Mouse (Mus musculus) frontal cortex, postnatal 36 days (tissue): ENCODE data around the gene Hoxa5.

Source experiments
- DNase-seq, 2 experiments: peaks; one replicate each; pipeline ENCODE4 v3.0.0; 2022; ENCODE audit warnings: low spot score in 2 of 2

Hoxa5 gene

DNA sequence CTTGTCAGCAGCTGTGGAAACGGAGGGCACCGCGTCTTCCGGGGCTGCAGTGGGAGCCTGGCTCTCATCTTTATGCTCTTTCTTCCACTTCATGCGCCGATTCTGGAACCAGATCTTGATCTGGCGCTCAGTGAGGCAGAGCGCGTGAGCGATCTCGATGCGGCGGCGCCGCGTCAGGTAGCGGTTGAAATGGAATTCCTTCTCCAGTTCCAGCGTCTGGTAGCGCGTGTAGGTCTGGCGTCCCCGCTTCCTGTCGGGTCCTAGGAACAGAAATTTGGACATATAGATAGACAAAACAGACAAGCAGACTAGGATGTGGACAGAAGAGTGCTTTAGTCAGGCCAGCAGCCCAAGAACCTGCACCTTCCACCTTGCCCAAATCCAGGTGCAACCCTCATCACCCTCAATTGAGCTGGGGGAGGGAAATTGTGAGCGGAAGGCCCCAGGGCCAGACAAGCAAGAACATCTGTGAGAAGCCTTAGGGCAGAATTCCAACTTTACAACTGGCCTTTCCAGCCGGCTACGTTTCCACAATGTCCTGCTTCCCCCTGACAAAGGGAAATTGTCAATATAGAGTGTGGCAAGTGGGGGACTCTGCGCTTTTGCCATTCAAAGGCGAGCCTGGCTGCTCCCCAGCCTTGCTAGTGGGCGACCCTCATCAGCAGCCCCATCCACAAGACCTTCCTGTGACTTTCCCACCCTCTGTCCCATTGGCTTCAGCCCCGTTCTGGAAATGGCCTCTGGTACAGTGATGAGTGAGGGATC lies 11.6 kb upstream of the Hoxa5 start:
- DNase-seq, result no peak

DNA sequence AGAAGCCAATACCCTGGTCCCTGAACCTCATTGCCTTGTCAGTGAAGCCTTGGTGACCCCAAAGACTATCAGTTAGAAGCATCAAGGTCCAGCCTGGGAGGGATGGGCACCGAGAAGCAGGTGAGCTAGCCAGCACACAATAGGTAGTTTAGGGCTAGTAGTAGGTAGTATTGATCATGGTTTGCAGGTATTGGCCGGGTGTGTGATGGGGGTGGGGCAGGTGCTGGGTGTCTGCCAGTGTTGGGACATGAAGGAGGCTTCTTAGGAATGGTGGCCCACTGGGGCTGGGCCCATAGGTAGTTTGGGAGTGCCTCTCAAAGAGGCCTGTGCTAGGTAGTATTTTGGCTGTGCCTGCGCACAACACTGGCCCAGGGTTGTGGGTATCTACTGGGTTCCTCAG lies 10.7 kb upstream of the Hoxa5 start:
- DNase-seq, result no peak

DNA sequence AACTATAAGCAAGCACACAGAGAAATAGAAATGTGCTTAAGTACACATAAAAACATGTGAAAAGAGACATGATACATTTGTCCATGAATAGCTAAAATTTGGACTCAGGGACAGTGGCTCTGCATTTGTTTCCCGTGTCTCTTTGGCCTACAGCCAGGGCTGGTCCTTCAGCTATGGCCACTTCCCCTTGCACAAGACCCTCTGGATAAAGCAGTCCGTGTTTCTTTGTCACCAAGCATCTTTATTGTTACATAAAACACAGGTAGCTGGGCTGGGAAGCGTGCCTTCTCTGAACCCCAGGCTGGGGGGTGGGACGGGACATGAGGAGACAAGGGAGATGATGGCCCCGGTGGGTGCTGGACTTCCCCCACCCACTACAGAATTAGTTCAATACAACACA lies 9.9 kb upstream of the Hoxa5 start:
- no peak for DNase-seq

DNA sequence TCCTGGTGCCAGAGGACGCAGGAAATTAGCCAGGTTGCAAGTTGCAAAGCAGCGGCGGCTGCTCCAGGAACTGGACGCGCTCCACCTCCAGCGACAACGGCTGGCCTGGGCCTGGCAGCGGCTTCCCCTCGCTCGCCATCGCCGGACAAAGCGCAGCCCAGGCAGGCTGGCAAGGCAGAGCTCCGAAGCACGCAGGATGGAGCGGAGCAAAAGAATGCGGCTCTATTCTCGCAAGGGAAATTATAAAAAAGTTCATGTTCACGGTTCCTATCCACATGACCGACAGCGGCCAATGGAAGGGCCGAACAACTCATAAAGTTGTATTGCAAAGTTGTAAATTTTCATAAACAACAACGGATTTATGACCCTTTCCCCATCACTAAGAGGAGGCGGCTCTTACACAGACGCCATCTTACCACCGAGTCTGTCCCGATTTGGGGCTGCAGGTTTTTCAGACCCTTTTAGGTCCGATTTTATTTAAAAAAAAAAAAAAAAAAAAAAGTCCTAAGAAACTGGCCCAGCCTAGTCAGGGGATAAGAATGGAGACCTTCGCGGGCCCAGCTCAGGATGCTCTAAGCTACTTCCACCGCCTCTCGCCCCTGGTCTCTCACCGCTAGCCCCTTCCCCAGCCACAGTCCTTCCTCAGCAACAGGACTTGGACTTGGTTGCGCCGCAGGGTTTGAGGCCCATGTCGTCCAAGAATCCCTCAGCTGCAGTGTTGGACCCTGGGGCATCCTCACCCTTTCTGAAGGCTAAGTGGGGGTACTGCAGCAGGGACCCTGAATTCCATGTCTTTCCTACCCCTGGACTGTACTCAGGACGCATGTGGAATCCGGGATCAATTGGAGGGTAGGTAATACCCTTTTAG lies 9.0 kb upstream of the Hoxa5 start, which contains the start of the genes Hoxa3 and Gm28308:
TSS of gene Hoxa3 (minus strand) at position 218 of the 868 bp plus-strand sequence.
TSS of gene Gm28308 (minus strand) at position 221 of the 868 bp plus-strand sequence.
- DNase-seq, result no peak

DNA sequence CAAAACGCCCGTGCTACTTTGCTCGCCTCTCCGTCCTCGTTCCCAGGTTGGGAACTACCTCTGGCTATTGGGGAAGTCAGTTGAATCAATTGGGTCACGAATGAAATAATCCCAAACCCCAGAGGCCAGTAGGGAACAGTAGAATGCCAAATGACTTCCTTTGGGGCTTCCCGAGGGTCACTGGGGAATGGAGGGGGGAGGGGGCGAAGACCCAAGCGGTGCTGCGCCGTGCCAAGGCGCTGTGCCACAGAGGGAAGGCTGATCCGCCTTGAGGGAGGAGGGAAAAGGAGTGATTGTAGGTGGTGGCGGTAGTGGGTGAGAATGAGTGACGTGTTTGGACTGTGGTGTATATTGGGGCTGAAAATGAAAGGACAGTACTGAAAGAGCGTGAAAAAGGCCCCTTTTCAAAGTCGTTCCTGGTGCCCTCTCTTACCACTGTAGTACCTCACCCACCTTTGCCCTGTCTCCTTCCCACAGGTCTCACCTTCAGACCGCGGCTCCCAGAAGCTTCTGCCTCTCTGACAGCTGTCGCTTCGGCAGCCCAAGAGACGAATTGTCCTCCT lies 8.2 kb upstream of the Hoxa5 start:
- DNase-seq, result no peak

DNA sequence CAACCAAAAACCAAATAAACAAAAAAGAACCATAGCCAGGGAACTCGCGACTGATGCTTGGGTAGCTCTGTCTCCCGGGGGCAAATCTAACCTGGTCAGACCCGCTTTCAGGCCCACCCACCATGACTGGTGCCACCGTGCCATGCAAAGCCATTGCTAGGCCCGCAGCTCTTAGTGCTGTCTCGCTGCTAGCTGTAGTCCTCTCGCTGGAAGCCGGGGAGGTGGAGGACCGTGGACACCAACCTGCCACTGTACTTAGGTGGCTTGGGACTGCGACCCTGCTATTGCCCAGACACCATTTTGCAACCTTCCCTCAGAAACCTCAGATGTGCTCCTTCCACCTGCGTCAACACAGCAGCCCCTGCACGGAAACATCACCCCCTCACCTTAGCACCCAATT lies 7.6 kb upstream of the Hoxa5 start:
- DNase-seq, result no peak

DNA sequence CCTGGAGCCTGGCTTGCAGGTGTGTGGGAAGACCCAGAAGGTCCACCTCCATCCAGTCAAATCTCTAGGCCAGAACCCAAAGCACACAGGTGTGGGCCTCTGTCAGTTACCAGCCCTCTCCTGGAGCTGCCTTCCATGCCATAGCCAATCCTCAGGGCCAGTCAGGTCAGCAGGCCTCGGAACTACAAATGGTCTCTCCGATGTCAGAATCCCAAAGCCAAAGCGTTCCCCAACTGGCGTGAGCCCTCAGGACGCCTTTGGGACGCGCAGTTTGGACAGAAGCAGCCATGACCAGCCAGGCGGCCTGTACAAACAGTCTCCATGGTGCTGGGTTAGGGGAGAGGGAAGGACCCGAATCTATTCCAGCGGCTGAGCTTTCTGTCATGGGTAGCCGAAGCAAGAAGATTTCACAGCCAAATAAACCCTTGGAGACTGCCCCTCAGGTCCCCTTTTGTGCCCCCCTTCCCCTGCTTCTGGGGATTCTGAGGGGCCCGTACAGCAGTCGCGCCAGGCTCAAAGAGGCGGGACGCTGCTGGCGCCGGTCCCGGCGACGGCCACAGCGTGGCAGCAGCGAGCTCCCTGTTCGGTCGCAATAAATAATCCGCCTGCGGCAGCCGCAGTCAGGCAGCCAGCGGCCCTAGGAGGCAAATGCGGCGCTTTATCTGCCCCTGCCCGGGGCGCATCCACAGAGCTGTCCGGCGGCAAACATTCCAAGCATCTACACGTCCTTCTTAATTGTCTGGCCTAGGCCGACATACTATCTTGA lies 7.0 kb upstream of the Hoxa5 start:
- DNase-seq, result peak in 1 of 2 experiments; percentile 56

DNA sequence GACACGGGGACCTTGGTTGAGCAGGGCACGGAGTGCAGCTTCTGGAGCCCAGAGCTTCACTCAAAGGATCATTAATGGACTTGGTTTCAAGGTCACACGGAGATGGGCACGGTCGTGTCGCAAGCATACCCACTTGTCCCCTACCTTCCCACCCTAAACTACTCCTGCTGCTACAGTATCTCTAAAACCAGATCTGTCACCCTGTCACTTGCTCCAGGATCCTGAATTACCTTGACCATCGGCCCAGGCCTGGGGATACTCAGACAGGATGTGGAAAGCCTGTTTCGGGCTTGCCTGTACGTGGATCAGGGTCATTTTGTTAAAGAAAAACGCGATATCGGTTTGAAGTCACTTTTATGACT lies 5.3 kb upstream of the Hoxa5 start:
- no peak for DNase-seq

DNA sequence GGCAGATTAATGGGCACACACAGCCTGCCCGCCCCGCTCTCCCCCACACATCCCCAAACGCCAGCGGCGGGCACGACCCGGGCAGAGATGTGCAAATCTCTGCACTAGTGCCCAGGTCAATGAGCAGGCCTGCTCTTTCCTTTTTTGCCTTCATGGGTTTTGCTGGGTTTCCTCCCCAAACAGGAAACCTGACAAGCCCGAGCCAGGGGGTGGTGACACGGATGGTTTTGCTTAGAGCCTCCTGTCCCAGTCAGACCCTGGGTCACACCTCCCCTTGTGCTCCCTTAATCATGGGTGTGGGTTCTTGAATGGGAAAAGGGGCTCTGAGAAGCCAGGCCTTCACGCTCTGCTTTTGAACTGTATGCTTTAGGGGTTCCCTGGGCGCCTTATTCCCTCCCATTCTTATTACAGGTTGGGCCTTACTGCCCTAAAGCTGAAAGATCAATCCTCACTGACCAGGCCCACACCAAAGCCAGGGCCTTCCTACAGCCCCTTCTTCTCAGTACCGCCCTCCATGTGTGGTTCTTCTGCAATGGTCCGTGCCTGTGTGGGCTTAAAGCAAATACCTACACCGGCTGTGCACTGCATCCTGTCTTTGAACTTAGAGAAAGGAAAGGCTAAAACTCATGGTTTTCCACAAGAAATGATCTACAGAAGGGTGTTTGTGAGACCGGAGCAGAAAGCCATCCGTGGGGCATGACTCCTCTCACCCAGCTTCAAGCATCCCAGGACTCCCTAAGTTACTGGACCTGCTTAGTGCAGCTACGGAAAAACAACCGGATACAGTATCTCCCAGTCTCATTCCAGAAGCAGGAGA lies 4.7 kb upstream of the Hoxa5 start:
- DNase-seq, result no peak

DNA sequence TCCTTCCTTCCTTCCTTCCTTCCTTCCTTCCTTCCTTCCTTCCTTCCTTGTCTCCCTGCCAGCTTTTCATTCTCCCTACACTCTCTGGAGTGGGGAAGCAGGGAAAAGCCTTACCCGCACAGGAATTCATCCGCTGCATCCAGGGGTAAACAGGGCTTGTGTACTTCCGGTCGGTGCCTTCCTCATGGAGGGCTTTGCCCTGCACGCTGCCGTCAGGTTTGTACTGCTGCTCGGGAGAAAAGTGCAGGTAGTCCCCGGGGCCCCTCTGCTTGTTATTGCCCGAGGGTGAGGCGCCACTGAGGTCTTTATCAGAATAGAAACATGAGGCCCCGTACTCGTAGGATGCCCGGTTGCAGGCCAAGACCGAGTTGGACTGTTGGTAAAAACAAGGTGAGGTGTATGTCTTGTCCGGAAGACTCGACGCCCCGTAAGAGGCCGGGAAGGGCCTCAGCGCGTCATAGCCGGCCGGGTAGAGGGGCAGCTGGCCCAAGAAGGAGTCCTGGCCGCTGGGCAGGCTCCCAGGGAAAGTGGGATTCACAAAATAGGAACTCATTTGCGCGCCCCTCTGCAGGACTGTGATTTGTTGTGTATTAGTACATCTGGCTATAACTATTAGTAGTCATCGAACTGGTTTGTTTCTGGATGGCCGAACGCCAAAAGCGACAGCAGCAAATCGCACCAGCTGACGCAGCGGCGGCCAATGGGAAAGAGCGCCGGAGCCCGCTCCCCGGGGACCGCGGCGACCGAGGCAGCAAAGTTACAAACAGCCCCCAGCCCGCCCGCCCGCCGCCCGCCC lies 3.9 kb upstream of the Hoxa5 start, which contains the start of gene Hoxa6:
TSS of gene Hoxa6 (minus strand) at position 651 of the 796 bp plus-strand sequence.
- DNase-seq, result no peak

DNA sequence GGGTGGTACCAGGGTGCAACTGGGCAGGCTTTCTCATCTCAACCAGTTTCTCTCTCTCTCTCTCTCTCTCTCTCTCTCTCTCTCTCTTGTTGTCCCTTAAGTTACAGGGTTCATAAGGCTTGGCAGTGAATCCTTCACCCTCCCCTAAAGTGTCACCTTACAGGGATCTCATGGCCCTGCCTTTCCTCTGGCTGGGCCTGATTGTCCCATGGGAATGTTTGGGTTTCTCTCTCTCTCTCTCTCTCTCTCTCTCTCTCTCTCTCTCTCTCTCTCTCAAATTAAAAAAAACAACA lies 3.2 kb upstream of the Hoxa5 start:
- DNase-seq, result no peak

DNA sequence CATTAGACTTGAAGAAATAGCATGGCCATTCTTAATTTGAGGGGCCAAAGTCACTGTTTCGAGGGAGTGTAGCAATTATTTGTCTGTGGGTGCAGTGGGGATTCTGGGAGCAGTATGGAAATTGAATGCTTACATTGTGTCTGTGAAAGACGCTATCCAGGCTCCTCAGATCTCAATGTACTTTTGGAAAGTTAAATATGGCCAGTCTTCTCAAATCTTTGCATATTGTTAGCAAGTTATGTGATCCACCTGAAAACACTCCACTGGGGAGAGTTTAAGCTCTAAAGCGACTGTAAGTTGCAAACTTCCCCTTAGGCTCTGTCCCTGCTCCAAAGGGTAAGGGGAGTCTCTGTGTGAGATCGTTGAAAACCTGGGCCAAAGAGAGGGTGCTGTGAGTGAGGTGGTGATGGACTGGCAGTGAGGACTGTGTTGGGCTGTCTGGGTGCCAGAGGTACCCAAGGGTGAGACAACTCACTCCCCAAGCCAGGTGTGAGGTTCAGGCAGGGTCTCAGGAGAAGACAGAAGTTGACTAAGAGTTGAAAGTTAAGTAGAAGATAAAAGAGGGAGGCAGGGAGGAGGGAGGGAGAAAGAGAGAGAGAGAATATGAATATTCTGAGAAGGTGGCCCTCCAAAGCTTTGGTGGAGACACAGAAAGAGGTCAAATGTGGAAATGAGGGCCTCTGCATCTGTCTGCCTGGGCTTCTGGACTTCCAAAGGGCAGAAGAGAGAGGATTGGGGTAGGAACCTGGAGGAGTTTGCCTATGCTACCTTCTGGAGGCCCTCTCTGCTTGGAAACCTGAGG lies 2.7 kb upstream of the Hoxa5 start:
- no peak for DNase-seq

DNA sequence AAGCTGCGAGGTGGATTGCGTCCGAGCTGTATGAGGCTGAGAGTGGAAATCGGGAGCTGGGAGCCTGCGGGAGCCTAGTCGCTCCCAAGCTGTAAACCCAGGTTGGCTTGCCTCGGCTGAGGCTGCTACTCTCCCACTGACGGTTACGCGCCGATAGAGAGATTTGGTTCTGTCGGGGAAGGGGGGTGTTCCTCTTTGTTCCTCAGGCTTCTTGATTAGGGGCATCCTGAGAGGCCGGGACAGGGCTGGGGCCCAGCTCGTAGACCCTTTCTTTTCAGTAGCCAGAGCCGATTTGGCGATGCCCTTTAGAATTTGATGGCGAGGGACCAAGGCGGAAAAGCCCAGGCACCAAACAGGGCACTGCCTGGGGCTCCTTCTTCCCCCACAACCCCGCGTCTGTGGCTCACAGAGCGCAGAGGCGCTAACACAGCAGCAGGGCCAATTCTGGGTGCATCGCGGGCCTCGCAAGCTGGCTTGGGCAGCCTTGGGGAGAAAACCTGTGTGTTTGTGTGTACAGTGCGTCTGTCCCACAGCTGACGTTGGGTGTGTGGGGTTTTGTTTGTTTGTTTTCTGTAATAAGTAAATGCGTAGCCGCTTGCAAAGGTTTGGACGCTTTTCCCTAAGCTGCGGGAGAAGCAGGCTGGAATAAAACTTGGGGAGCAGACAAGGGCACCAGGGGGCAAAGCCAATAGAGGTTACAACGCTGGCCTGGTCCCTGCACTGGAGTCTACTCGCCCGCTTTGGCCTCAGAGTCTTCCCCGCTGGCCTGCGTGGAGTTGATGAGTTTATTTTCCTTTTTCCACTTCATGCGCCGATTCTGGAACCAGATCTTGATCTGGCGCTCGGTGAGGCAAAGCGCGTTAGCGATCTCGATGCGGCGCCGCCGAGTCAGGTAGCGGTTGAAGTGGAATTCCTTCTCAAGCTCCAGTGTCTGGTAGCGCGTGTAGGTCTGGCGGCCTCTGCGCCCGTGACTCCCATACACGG lies 1.5 kb upstream of the Hoxa5 start:
- no peak for DNase-seq

DNA sequence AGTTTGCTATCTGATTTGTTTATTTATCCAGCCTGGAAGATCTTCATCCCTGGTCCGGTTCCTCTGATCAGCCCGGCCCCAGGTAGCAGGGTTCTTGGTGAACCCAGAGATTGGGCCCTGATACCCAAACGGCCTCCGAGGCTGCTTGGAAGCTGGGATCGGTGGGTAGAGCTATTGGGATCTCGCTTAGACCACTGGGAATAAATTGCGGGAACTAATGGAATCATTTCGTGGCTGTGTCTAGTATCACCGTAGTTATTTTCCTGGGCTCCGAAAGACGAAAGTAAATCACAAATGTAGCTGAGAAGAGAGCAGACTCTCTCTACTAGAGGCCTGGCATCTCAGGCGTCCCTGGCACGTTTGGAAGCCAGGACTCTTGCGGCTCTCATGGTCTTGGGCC lies 834 bp upstream of the Hoxa5 start:
- peak in 1 of 2 experiments; percentile 1 for DNase-seq

DNA sequence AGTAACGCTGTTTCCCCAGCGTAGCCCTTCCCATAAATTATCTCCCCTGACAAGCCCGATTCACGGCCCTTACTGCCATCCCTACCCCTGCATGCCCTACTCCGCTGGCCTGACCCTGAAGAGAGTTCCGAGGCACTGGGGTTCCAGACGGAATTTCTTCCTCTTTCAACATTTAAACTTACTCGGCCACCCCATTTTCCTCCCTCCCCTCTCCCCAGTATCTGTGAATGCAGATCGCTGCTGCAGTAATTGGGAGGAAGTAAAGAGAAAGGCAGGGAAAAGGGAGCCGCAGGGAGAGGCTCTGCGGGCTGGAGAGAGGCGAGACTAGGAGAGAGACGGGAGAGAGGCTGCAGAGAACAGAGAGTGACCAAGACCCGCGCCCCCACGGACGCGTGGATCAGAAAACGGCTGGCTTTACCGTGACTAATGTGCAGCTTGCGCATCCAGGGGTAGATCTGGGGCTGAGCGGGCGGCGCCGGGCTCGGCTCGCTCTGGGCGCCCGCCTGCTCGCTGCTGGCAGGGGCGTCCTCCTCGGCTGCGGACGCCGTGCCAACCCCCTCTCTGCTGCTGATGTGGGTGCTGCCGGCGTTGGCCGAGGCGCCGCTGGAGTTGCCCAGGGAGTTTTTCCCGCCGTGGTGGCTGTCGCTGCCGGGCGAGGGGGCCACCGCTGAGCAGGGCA lies 877 bp downstream of the Hoxa5 start:
- DNase-seq, result no peak

DNA sequence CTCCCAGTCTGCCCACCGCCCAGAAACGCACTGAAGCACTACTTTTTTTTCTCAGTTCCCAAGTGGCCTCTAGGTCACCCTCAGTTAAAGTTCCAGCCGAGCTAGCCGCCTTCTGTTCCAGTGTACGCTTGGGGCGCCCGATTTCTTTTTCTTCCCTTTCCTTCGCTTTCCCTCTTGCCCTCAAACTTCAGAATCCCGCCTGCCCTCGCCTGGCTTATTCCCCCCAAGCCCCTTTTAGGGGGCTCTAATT lies 1.3 kb downstream of the Hoxa5 start:
- DNase-seq, result no peak

DNA sequence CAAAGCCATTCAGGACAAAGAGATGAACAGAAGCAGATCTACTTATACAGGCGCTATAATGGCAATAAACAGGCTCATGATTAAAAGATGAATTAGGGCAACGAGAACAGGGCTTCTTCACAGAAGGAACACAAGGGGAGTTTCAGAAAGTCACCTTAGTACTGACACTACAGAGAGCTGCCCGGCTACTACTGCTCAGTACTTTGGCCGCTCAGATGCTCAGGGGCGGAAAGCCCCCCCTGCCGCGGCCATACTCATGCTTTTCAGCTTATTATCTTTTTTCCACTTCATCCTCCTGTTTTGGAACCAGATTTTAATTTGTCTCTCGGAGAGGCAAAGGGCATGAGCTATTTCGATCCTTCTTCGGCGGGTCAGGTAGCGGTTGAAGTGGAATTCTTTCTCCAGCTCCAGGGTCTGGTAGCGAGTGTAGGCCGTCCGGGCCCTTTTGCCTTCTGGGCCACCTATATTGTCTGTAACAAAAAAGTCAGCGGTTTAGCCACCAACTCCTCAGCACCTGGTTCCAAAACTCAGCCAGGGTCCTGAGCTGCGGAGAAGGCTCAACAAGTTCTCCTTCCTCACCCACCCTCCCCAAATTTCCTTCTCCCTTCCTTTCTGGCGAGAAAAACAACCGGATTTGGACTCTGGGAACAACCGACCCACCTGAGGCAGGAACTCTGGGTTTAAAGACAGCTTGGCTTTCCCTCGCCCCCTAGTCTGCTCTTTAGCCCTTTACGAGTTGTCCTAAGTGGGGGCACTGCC lies 1.8 kb downstream of the Hoxa5 start:
- no peak for DNase-seq
